Comparison of ENCODE assay signal across 7 mouse cellular contexts in genomic region chr11:115490441-115491355, GRCm38 (mm10). TPM values are rescaled to one million over a fixed set of nuclear protein-coding genes. Genes with fewer than 3 reads are reported as not detected.
A peak's percentile ranks its signal among the peaks of the same experiment; 100 is the strongest.
DNase-seq lines count a peak whose midpoint lies in the region; ATAC-seq and TF ChIP-seq lines count a peak whose summit lies in the region.

No protein-coding gene starts in this region.

- ATAC-seq in lung, embryonic 14.5 days (ENCODE audit: insufficient read depth), result peak; percentile 42
- ATAC-seq in hindbrain, embryonic 11.5 days (ENCODE audit: low FRiP score), result no peak; the same call in 1 of the 2 replicates
- ATAC-seq in midbrain, embryonic 13.5 days, result peak; percentile 59

- H3K36me3 ChIP-seq in lung, embryonic 14.5 days (ENCODE audit: insufficient read depth), result peaks cover 14% of the 10 kb centered on the region; the same call in 1 of the 2 replicates
- H3K36me3 ChIP-seq in hindbrain, embryonic 11.5 days (ENCODE audit: control insufficient read depth, insufficient read depth, low read length), result no peaks in the 10 kb centered on the region
- H3K36me3 ChIP-seq in midbrain, embryonic 13.5 days, result peaks cover 19% of the 10 kb centered on the region

- H3K27me3 ChIP-seq in lung, embryonic 14.5 days (ENCODE audit: insufficient read depth, low read length), result no peaks in the 10 kb centered on the region
- no peaks in the 10 kb centered on the region for H3K27me3 ChIP-seq in hindbrain, embryonic 11.5 days (ENCODE audit: control insufficient read depth, insufficient read depth, low read length)
- peaks cover 5% of the 10 kb centered on the region; the same call in 1 of the 2 replicates for H3K27me3 ChIP-seq in midbrain, embryonic 13.5 days

- peak overlapping the region; percentile 86 for H3K4me2 ChIP-seq in lung, embryonic 14.5 days
- H3K4me2 ChIP-seq in hindbrain, embryonic 11.5 days (replicated peaks; ENCODE audit: low read depth, low read length), result peak overlapping the region; percentile 83
- H3K4me2 ChIP-seq in midbrain, embryonic 13.5 days (replicated peaks), result peak overlapping the region; percentile 75

- 21% methylated on average over 25 of the region's 25 CpGs for WGBS in lung, embryonic 14.5 days
- WGBS in hindbrain, embryonic 11.5 days, result 27% methylated on average over 25 of the region's 25 CpGs
- WGBS in midbrain, embryonic 13.5 days, result 20% methylated on average over 25 of the region's 25 CpGs

- 0 out of 2 replicates have a peak, but pooled peaks cover 5% of the 10 kb centered on the region for H3K4me1 ChIP-seq in lung, embryonic 14.5 days (ENCODE audit: insufficient read depth)
- H3K4me1 ChIP-seq in brown adipose tissue, adult 24 weeks (ENCODE audit: control insufficient read depth, insufficient read depth, insufficient read length, low read length), result peaks cover 7% of the 10 kb centered on the region; the same call in 1 of the 2 replicates
- no peaks in the 10 kb centered on the region; the same call in 1 of the 2 replicates for H3K4me1 ChIP-seq in hindbrain, embryonic 11.5 days (replicated peaks; ENCODE audit: control insufficient read depth, insufficient read depth, low read length)
- H3K4me1 ChIP-seq in midbrain, embryonic 13.5 days (replicated peaks), result peaks cover 20% of the 10 kb centered on the region

- peak overlapping the region; percentile 64 for H3K4me3 ChIP-seq in lung, embryonic 14.5 days (ENCODE audit: low read depth, low read length)
- peak overlapping the region; percentile 86 for H3K4me3 ChIP-seq in brown adipose tissue, adult 24 weeks (ENCODE audit: insufficient read depth, low read depth, low read length)
- peak overlapping the region; percentile 72 for H3K4me3 ChIP-seq in hindbrain, embryonic 11.5 days (ENCODE audit: low read depth, low read length)
- peak overlapping the region; percentile 69 for H3K4me3 ChIP-seq in midbrain, embryonic 13.5 days (replicated peaks)

- H3K9ac ChIP-seq in lung, embryonic 14.5 days, result peak overlapping the region; percentile 69
- peak overlapping the region; percentile 75 for H3K9ac ChIP-seq in hindbrain, embryonic 11.5 days (ENCODE audit: low read depth, low read length)
- H3K9ac ChIP-seq in midbrain, embryonic 13.5 days (replicated peaks), result peak overlapping the region; percentile 77

- H3K27ac ChIP-seq in lung, embryonic 14.5 days (ENCODE audit: low read depth), result peak overlapping the region; percentile 78; the same call in 1 of the 2 replicates
- H3K27ac ChIP-seq in brown adipose tissue, adult 24 weeks (replicated peaks; ENCODE audit: low read depth, low read length), result no peak overlapping the region
- no peak overlapping the region for H3K27ac ChIP-seq in hindbrain, embryonic 11.5 days (ENCODE audit: low read depth, low read length)
- peak overlapping the region; percentile 88 for H3K27ac ChIP-seq in midbrain, embryonic 13.5 days

- DNase-seq in lung, embryonic 14.5 days, result no peak
- DNase-seq in lung, adult 18-20 months, result no peak
- peak; percentile 29 for DNase-seq in hindbrain, embryonic 11.5 days (ENCODE audit: low spot score)
- DNase-seq in frontal cortex, postnatal 25 days (ENCODE audit: low spot score in 2 of 2), result no peak
- DNase-seq in frontal cortex, postnatal 36 days (ENCODE audit: low spot score in 2 of 2), result no peak

- TF ChIP-seq CTCF in lung, embryonic 14.5 days (IDR thresholded peaks at IDR 0.05; ENCODE audit: low read depth), result no peak

- no peaks in the 10 kb centered on the region for H3K9me3 ChIP-seq in lung, embryonic 14.5 days (ENCODE audit: low read depth, low read length)
- H3K9me3 ChIP-seq in hindbrain, embryonic 11.5 days (ENCODE audit: control insufficient read depth, low read length), result no peaks in the 10 kb centered on the region
- H3K9me3 ChIP-seq in midbrain, embryonic 13.5 days, result no peaks in the 10 kb centered on the region

RNA-seq across cellular contexts. Expression of gene Nt5c, which starts 1.0 kb away (rescaled TPM):
- 76.0 and 79.4 TPM in 2 replicates for polyA plus RNA-seq in lung, embryonic 14.5 days (2014; fragmentation: Nextera tagmentation; extraction: Ambion mirVana)
- polyA plus RNA-seq in brown adipose tissue, adult 24 weeks (2012; ENCODE audit: insufficient read depth, insufficient read length, missing spikeins), result 19.1 and 20.9 TPM in 2 replicates
- 75.8 and 84.6 TPM in 2 replicates for polyA plus RNA-seq in hindbrain, embryonic 11.5 days (2014; fragmentation: Nextera tagmentation; extraction: Ambion mirVana)
- polyA plus RNA-seq in midbrain, embryonic 13.5 days (2015; fragmentation: Nextera tagmentation; extraction: Ambion mirVana), result 90.2 and 96.5 TPM in 2 replicates

RNA-seq across cellular contexts. Expression of gene Armc7, which starts 15.2 kb away (rescaled TPM):
- polyA plus RNA-seq in lung, embryonic 14.5 days (2014; fragmentation: Nextera tagmentation; extraction: Ambion mirVana), result 5.7 and 8.0 TPM in 2 replicates
- 4.1 TPM in 2 replicates for polyA plus RNA-seq in brown adipose tissue, adult 24 weeks (2012; ENCODE audit: insufficient read depth, insufficient read length, missing spikeins)
- polyA plus RNA-seq in hindbrain, embryonic 11.5 days (2014; fragmentation: Nextera tagmentation; extraction: Ambion mirVana), result 7.5 and 9.0 TPM in 2 replicates
- polyA plus RNA-seq in midbrain, embryonic 13.5 days (2015; fragmentation: Nextera tagmentation; extraction: Ambion mirVana), result 17.4 and 17.8 TPM in 2 replicates

RNA-seq across cellular contexts. Expression of gene Jpt1, which starts 23.5 kb away (rescaled TPM):
- 518 and 521 TPM in 2 replicates for polyA plus RNA-seq in lung, embryonic 14.5 days (2014; fragmentation: Nextera tagmentation; extraction: Ambion mirVana)
- polyA plus RNA-seq in brown adipose tissue, adult 24 weeks (2012; ENCODE audit: insufficient read depth, insufficient read length, missing spikeins), result 21.2 and 21.5 TPM in 2 replicates
- 990 and 1,006 TPM in 2 replicates for polyA plus RNA-seq in hindbrain, embryonic 11.5 days (2014; fragmentation: Nextera tagmentation; extraction: Ambion mirVana)
- polyA plus RNA-seq in midbrain, embryonic 13.5 days (2015; fragmentation: Nextera tagmentation; extraction: Ambion mirVana), result 1,462 and 1,532 TPM in 2 replicates

RNA-seq across cellular contexts. Expression of gene Slc16a5, which starts 28.4 kb away (rescaled TPM):
- 0.28 and 0.64 TPM in 2 replicates for polyA plus RNA-seq in lung, embryonic 14.5 days (2014; fragmentation: Nextera tagmentation; extraction: Ambion mirVana)
- not detected in 2 replicates for polyA plus RNA-seq in brown adipose tissue, adult 24 weeks (2012; ENCODE audit: insufficient read depth, insufficient read length, missing spikeins)
- polyA plus RNA-seq in hindbrain, embryonic 11.5 days (2014; fragmentation: Nextera tagmentation; extraction: Ambion mirVana), result 0.11 TPM in 1 of 2 replicates, not detected in the other
- 0.09 and 0.13 TPM in 2 replicates for polyA plus RNA-seq in midbrain, embryonic 13.5 days (2015; fragmentation: Nextera tagmentation; extraction: Ambion mirVana)

RNA-seq across cellular contexts. Expression of gene Sumo2, which starts 45.4 kb away (rescaled TPM):
- polyA plus RNA-seq in lung, embryonic 14.5 days (2014; fragmentation: Nextera tagmentation; extraction: Ambion mirVana), result 1,096 and 1,118 TPM in 2 replicates
- 310 and 336 TPM in 2 replicates for polyA plus RNA-seq in brown adipose tissue, adult 24 weeks (2012; ENCODE audit: insufficient read depth, insufficient read length, missing spikeins)
- polyA plus RNA-seq in hindbrain, embryonic 11.5 days (2014; fragmentation: Nextera tagmentation; extraction: Ambion mirVana), result 1,523 and 1,527 TPM in 2 replicates
- 1,358 and 1,460 TPM in 2 replicates for polyA plus RNA-seq in midbrain, embryonic 13.5 days (2015; fragmentation: Nextera tagmentation; extraction: Ambion mirVana)

Comparison
In these comparisons a context has a peak if more than half of its experiments do, and no peak if none do; other contexts are left out.
1. H3K27ac ChIP-seq: peak in lung, embryonic 14.5 days (single experiment) and midbrain, embryonic 13.5 days (single experiment); none in brown adipose tissue, adult 24 weeks (single experiment) and hindbrain, embryonic 11.5 days (single experiment).
2. RNA of gene Jpt1, which starts 23.5 kb away (polyA plus RNA-seq): 1,462 to 1,532 TPM in midbrain, embryonic 13.5 days, 990 to 1,006 TPM in hindbrain, embryonic 11.5 days and 518 to 521 TPM in lung, embryonic 14.5 days; 21.2 to 21.5 TPM in brown adipose tissue, adult 24 weeks; every median in the first group is over 10 times any median in the second.
3. Peak in every context shown above with its lines, with median percentiles within 50 percentile points of each other: H3K4me2 ChIP-seq, H3K4me3 ChIP-seq and H3K9ac ChIP-seq.